Mouse (Mus musculus): Measurements from ENCODE around the gene Prop1. TPM values are rescaled to one million over a fixed set of nuclear protein-coding genes. Genes with fewer than 3 reads are reported as not detected.

Prop1 gene
- polyA plus RNA-seq (2017; shearing (Covaris generic)) = not detected

DNA sequence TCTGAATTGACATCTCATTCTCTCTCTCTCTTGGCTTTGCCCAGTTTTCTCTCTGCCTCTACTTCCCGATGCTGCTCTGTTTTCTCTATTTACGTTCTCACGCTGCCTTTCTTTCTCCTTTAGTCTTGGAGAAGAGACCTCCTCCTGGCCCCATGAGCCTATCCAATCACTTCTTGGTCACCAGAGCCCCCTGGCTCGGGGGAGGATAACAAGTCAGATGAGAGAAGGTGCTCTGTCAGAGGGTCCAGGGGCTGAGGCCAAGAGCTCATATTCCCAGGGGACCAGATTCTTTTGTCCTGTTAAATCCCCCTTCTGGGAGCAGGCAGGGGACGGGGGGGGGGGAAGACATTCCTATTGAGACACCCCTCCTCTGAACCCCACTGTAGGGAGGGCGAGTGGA is at the start of gene Prop1:
Prop1 (minus strand) TSS at position 101 of the 400 bp plus-strand sequence.
- ATAC-seq = no peak

DNA sequence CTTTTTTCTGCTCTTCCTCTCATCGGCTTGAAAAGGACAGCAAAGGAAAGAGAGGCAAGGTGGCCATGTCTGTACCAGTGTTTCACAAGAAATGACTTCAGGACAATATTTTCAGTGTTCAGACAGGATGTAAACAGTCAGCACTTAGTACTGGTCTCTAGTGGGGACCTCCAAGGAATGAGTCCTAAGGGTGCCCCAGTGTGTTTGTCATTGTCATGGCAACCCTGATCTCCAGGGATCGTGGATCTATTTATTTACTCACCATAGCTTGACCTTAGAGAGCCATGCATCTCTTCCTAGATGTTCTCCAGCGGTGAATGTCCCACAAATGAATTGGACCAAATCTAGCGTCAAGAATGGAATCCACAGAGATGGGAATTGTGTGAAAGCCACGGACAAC is 49.7 kb upstream of the Prop1 start, which contains the start of gene Olfr51:
Olfr51 (plus strand) TSS at position 301 of the 400 bp plus-strand sequence.
- ATAC-seq = no peak

DNA sequence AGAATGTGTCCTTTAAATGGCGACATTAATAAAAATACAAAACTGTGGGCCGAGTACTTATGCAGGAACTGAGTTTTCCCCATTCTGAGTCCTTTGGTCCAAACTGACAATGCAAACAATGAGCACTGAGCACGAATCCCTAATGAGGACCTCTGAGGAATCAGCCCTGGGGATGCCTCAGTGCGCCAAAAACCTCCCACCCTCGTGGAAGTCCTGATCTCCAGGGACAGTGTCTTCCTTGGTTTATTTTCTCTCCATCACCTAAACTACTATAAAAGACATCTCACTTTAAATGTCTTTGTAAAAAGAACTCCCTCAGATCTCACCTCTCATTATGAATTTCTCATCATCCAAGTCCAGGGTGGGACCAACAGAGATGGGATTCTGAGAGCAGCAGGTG is 28.1 kb upstream of the Prop1 start, which contains the start of gene Olfr1377:
Olfr1377 (plus strand) TSS at position 301 of the 400 bp plus-strand sequence.
- no peak for ATAC-seq

DNA sequence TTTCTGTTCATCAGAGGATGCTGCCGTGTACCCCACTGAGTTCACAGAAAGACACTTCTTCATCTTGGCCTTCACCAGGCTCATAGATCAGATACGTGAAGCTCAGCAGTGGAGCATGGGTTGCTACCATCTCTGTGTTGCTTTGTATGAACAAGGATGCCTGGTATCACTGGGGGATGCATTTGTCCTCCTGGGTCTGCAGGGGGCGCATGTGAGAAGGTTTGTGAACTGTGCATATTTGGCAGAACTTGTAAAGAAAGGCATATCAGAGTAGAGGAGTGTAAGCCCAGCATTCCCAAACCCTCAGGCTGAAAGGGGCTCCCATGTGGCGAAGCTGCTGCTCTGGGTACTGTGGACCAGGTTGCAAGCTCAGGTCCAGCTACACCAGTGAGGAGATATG is 23.7 kb upstream of the Prop1 start:
- no peak for ATAC-seq

DNA sequence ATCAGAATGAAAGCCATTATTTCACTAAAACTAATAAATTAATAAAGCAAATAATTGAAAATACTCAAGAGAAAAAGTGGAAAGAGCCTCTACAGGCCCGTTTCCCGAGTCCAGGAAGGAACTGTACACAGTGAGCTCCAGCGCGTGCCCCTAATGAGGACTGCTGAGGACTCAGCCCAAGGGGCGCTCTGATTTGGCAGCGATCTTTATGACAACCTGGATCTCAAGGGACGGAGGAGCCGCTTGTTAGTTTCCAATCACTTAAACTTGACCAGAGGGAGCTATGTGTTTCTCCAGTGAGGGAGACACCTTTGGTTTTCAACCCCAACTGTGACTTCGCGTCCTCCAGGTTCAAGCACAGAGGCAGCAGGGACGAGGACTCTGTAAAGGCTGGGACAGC is 12.7 kb upstream of the Prop1 start, which contains the start of gene Olfr1378:
Olfr1378 (plus strand) TSS at position 301 of the 400 bp plus-strand sequence.
- ATAC-seq = no peak

DNA sequence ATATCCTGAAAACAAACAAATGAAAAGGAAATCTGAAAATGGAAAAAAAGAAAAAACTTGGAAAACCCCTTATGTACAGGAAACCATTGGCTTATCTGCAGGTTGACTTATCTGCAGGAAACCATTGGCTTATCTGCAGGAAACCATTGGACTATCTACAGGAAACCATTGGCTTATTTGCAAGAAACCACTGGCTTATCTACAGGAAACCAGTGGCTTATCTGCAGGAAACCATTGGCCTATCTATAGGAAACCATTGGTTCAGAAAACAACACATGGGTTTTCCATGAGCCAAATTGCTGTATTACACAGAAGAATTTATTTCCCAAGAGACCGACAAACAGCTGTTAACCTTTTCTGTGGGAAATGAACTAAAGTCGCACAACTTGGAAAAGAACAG is 11.3 kb upstream of the Prop1 start:
- no peak for ATAC-seq

DNA sequence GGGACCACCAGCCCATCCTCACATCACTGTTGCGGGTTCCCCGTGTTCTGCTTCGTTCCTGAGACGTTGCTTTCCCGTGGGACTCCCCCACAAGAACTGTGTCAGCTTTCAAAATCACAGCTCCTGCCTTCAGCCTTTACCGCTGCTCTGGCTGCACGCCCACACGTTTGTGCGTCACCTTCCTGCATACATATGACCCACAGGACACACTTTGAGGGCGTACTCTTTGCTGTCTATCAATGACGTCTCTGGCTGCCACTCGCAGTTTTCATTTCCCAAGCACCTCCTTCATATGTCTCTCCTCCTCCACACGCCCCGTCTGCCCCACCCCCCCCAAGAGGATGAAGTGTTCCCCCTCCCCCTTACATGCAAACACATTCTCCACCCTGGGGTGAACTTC is 1.3 kb downstream of the Prop1 start:
- ATAC-seq = peak; percentile 43

DNA sequence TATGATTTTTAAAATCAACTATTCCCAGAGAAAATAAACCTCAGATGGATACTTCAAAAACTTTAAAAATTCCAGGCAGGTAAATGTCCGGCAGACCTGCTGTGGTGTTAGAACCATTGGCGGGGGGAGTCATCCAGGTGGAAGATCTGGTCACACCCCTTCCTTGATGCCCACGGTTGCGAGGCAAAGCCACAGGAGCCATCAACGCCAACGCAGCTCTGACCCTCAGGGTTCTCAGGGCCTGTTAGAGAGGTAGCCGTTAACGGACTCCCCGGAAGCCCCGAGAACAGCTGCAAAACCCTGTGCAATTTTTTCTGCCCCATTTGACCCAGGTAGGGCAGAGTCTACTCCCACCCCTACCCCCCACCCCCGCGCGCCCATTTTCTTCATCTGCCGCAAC is 10.1 kb downstream of the Prop1 start, which contains the start of gene 4933414I15Rik:
4933414I15Rik (minus strand) TSS at position 260 of the 400 bp plus-strand sequence.
- no peak for ATAC-seq

DNA sequence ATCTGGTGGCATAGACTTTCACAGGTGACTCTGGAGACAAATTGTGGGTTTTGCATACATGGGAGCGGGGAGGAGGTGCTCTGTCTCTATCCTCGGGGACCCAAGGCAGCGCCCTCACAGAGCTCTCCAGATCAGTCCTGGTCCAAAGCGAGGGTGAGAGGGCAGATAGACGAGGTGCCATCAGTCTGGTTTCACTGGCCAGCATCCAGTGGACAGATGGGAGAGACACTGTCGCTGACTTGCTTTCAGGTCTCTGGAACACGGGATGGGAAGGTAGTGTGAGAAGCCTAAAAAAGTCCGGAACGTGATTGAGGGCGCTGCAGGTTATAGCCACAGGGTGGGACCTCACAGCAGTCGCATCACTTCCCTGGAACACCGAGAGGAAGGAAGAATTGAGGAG is 11.2 kb downstream of the Prop1 start:
- no peak for ATAC-seq

DNA sequence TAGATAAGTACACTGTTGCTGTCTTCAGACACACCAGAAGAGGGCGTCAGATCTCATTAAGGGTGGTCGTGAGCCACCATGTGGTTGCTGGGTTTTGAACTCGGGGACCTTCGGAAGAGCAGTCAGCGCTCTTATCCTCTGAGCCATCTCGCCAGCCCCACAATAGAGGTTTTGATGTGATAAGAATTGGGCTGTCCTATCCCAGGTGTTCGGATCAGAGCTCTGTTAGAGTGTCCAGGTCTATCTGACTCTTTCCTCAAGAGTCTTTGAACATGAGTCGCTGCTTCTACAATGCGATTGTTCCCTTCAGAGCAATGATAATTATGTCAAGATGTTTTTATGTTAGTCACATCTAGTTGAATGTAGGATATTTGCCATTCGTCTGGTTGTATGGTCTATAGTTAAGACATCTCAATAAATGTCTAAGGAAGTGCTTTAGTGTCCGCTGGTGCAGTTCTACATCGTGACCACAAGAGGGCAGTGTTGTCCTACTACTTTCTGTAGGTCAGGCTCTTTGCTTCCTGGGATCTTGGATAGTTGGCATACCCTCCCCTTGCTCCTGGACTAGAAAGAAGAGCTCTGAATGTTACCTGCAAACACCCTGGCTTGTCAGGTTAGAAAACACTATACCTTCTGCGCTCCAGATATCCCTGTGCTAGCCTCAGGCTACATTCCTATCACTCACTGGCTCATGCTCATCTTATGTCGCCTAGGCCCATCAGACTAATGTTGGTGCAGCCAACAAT is 13.8 kb downstream of the Prop1 start:
- ATAC-seq = no peak

DNA sequence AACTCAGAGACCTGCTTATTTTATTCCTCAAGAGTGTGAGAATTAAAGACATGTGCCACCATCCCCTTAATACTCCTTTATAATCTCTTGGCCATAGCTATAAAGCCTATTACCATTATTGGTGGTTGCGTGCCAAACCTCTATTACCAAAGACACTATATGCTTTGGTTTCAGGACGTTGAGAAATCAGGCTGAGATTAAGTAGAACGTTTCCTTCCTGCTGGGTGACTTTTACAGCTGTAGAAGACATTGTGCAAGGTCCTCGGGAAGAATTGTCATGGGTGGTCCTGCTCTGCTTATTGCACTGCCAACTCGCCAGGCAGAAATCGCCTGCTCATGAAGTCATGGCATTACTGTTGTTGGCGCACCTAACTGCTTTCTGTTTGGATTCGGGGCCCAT is 15.1 kb downstream of the Prop1 start:
- ATAC-seq = no peak

DNA sequence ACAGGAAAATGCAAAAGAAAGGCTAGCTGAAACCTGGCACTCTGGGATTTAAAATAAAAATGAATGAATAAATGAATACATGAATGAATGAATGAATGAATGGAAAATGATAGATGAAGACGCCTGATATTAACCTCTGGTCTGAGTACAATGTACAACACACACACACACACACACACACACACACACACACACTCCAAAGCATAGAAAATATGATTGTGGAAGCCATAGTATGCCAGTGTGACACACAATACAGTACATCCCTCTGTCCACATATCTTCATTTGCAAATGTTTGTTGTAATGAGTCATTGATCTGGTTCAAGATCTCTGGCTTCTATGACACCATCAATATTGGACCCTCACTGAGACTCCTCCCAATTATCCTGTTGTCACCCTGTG is 21.5 kb downstream of the Prop1 start:
- ATAC-seq = no peak

DNA sequence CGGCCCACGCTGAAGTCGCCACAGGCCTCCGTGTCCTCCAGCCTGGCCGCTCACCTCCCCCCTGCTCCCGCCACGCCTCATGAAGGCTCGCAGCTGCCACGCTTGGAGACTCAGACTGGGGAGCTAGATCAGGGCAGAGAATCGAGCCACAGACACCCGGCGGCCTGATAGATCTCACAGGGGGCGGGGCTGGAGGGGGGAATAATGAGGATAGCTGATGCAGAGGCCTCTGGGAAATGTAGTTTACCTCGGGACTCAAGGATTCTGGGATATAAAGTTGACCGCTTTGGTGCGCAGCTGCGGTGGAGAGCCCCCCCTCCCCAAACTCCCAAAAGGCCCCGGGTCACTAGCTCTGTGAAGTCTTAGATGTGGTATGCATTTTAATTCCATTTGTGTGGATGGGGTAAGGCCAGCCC is 22.1 kb downstream of the Prop1 start, which contains the start of gene Zfp354b:
Zfp354b (minus strand) TSS at position 183 of the 416 bp plus-strand sequence.
- no peak for ATAC-seq

DNA sequence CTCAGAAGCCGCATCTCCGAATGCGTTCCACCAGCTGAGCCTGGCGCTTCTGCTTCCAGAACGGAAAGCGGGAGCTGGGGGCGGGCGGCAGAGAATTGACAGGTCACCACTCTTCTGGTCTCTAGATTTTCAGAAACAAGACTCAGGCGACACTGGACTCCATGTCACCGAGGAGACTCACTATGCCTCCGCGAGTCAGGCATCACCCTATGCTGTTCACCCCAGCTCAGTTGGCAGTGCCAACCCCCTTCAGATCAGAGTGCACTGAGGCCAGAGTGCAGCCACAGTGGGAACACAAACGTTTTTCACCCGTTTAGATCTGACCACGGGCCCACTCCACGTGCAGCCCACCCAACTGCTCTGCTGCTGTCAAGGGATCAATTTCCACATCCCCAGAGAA is 22.5 kb downstream of the Prop1 start:
- no peak for ATAC-seq

DNA sequence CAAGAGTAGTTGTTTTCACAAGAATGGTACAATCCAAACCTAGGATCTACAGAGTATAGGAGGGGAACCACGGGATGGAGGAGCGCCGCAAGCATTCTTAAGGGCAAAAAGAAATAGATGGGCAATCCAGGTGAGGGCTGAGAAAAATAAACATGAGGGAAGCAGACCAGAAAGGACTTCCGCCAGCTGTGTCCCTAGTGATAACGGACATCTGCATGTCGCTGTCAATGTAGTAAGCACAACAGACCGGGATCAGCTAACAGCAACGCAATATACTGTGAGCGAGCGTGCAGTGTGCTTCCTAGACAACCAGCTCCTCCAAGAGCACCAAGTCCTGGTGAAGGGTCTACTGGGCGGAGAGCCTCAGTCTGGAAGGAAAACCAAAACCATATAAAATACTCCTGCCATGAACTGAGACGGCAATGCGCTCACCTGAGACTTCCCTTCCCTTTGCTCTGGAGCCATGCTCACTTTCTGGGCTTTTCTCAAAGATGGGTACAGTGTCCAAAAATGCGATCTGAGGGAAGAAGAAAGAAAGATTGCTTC is 23.0 kb downstream of the Prop1 start:
- no peak for ATAC-seq

DNA sequence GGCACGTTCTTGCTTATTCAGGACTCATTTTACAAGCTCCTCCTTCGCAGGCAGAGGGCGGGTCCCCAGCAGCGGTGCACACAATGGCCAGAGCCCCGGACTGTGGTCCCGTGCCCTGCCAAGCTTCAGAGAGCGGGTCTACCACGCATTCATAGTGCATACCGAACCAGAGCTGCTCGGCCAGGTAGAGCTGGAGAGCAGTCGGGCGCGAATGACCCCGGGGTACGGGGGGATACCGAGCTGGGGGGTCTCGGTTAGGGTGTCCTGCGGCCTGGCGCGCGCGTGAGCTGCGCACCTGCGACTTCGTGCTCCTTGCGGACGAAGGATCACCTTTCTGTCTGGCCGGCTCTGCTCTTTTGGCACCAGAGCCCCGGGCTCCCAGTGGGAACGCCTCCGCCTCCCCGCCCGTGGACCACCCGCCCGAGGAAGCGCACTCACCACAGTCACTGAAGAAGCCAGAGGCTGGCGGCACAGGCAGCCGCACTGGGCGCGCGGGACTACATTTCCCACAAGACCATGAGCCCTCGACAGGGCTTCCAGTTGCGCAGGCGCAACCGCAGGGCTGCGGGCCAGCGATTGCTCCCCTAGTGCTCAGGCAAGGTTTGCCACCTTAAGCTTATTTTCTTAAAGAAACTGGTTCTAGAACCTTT is 37.8 kb downstream of the Prop1 start, which contains the start of gene Zfp2:
Zfp2 (minus strand) TSS at position 495 of the 650 bp plus-strand sequence.
- peak; percentile 96 for ATAC-seq

DNA sequence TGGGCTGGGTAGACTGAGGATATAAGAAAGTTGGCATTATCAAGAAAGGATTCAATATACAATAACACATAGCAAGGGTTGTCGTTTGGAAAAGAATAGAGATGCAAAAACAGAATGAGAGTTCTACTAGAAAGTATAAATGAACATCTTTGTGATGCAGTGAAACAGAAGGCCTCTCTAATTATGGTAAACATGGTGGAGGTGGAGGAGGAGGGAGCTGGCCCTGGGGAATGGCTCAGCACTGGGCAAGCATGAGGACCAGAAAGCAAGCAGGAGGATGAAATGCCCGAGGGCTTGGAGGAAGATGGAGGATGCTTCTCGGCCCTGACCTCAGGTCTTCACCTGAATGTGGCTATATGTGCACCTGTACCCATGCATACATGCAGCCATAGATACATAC is 39.1 kb downstream of the Prop1 start:
- ATAC-seq = no peak

DNA sequence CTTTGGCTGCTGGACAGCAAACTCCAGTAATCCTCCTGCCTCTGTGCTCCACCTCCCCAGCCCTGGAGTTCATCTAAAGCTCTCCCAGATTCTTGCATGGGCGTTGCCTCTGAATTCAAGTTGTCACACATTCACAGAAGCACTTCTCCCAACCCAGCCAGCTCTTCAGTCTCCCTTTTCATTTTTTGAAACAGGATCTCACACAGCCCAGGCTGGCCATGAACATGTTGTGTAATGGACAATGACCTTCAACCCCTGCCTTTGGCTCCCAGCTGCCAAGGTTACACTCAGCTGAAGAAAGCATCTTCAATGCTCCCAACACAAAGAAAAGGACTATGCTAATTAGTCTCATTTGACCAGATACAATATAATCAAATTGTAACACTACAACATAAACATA is 40.3 kb downstream of the Prop1 start:
- no peak for ATAC-seq

DNA sequence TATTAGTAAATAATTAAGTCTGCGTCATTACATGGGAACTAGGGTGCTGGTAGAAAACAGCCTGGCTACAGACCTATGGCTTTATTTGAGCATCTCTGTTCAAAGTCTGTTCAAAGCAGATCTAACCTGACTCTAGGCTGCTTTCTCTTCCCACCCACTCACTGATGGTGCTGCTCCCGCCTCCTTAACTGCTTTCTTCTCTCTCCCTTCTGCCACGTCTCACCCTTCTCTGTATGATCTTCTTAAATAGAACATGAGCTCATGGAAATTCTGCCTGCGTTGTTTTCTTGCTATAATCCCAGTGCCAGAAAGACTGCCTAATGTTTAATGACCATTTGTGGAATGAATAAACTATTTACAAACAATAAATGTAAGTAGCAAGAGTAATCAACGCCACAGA is 45.4 kb downstream of the Prop1 start:
- ATAC-seq = no peak
